Mouse (Mus musculus) urinary bladder, postnatal 4 days (tissue): ENCODE results near the gene Bhlha15.

Source experiments
- DNase-seq, 2 experiments: peaks; one replicate each; pipeline ENCODE4 v3.0.0; 2021 to 2022; ENCODE audit warnings: low spot score in 2 of 2

The Bhlha15 gene

GRCm38 (mm10) chr5:144231410-144231809, 41.3 kb downstream of the Bhlha15 start:
- no peak for DNase-seq

- DNase-seq = no peak
Observed at GRCm38 (mm10) chr5:144232531-144232930, 42.4 kb downstream of the Bhlha15 start.

- DNase-seq = no peak
Observed at GRCm38 (mm10) chr5:144234222-144234621, 44.1 kb downstream of the Bhlha15 start.

- DNase-seq = no peak
Observed at GRCm38 (mm10) chr5:144234714-144235113, 44.6 kb downstream of the Bhlha15 start.

GRCm38 (mm10) chr5:144238969-144239368, 48.9 kb downstream of the Bhlha15 start:
- DNase-seq = no peak
